Mouse (Mus musculus) CD8-positive naive resting alpha-beta T cell, adult 2 months (primary cell): ENCODE measurements around the gene Ric8a.
"Not testable (repeated sequence)": the region's sequence is repeated elsewhere in the genome, so short reads cannot be mapped to it uniquely, and the experiment has no call there.

Experiments used
- DNase-seq, 2 experiments: peaks; one replicate each; pipeline ENCODE4 v3.0.0; 2022; ENCODE audit warnings: low read depth in 2 of 2, low spot score in 2 of 2

Ric8a gene

DNA sequence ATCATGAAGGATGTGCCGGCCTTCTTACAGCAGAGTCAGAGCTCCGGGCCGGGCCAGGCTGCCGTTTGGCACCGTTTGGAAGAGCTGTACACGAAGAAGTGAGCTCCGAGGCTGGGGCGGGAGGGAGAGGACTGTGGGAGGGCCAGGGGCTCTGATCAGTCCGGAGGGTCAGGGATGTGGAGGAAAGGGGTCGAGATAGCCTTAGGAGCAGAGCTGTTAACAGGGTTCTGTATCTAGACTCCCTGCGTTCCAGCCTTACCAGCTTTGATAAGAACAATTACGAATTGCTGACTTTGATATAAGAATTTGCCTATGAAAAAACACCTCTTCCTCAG is 25.7 kb downstream of the Ric8a start:
- no peak for DNase-seq

GRCm38 (mm10) chr7:140890636-140891035 is 33.9 kb downstream of the Ric8a start:
- not testable (repeated sequence) for DNase-seq

- no peak for DNase-seq
Measured at GRCm38 (mm10) chr7:140894031-140894430, 37.3 kb downstream of the Ric8a start.

DNA sequence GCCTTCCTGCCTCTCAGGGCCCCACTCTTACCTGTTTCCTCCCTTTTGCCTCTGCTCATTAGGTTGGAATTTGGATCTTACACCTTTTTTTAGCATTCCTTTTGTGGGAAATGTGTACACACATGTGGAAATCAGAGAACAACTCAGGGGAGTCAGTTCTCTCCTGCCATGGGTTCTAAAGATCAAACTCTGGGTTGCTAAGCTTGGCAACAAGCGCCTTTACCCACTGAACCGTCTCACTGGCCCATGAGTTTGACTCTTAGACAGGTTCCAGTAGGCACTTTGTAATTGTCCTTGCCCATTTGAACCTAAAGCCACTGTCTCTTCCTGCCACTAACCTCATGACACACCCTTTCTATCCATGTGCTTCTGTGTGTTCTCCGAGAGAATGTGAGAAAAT is 37.9 kb downstream of the Ric8a start:
- DNase-seq: no peak

GRCm38 (mm10) chr7:140897863-140898262 is 41.1 kb downstream of the Ric8a start:
- DNase-seq: no peak

GRCm38 (mm10) chr7:140899121-140899520 is 42.4 kb downstream of the Ric8a start:
- DNase-seq: no peak

DNA sequence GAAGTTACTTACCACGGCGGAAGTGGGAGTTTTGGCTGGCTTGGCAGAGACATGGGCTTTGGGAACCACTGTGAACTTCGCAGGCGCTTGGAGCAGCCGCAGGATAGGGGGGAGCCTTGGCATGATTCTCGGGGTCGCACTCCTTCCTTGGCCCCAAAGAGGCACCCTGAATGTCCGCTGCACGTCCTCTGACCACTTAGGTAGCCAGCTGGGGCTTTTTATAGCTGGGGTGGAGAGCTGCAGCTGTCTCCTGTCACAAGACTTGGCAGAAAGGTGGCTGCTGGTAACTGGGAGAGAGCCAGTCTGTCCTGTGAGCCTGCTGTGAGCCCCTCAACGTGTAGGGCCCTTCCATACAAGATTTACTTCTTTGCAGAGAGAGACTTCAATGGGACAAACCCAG is 43.5 kb downstream of the Ric8a start, which contains the start of gene Cox8b:
Cox8b (minus strand) TSS at position 227 of the 400 bp plus-strand sequence.
- DNase-seq: no peak

- DNase-seq: no peak
Measured at GRCm38 (mm10) chr7:140902036-140902875, 45.5 kb downstream of the Ric8a start.

GRCm38 (mm10) chr7:140903212-140903611 is 46.5 kb downstream of the Ric8a start:
- peak; percentile 65 to 74 for DNase-seq

DNA sequence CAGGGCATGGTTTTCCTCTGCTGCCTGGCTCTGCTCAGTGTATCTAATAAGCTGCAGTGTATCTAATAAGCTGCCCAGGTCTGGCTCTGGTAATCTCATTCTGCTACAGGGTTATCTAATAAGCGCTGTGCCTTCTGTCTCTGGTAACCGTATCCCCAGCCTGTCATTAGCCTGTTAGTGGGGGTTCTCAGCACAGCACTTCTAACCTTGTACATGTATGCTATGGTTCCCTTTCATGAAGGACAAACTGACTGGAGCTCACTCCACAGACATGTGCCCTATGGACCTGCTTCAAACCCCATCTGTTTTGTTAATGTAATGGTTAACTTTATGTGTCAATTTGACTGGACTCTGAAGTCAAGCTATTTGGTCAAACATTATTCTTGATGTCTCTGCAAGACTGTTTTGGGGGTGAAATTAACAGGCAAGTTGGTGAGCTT is 48.9 kb downstream of the Ric8a start:
- no peak for DNase-seq

GRCm38 (mm10) chr7:140907131-140907530 is 50.4 kb downstream of the Ric8a start:
- DNase-seq: no peak

GRCm38 (mm10) chr7:140907697-140908096 is 50.9 kb downstream of the Ric8a start:
- no peak for DNase-seq

DNA sequence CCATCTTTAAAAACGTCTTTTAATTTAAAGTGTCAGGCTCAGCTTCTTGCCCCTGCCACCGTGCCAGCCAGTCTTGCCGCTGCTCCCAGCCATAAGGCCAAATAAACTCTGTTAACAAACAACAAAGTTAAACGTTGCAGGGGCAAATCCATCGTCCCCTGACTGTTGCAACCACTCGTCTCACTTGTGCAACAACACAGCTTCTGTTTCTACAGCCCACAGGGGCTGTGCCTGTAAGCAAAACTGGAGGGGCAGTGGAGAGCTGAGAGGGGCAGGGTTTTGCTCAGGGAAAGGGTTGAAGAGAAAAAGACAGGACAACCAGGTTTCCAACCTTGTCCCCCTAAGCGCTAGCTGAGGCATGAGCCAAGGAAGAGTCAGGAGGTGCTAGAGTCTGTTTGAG is 51.4 kb downstream of the Ric8a start:
- DNase-seq: no peak

DNA sequence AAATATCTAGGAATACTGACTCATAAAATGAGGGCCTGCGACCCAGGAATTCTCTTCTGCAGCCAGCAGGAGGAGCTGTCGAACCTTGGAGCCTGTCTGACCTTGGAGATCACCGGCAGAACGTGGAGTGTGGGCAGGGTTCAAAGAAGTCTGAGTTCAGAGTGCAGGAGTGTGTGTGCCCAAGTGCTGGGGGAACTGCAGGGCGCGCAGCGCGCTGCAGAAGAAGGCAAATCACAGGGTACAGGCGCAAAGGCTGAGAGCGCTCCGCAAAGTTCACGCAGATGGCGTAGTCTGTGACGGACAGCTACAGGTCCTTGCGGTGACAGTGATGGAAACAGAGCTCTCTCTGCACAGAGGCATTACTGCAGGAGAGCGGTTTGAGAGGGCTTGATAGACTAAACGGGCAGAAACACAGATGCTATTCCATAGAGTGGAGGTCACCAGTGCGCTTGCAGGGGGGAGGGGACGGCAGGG is 51.9 kb downstream of the Ric8a start:
- DNase-seq: peak; percentile 52 to 60

DNA sequence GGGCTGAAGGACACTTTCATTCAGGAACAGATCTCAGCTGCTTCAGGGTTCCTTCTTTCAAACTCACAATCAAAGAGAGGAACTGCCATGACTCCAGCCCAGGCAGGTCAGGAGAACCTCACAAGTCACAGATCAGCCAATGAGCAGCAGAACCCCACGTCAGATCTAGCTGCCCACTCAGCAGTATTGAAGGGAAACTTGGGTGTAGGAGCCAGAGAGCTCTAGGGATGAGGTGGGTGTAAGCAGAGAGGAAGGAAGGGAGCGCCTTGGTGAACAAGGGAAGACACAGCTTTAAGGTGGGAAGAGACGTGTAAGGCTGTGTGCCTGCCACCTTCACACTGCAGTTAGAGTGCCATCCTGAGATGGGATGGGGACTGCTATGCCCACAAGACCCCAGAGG is 55.5 kb downstream of the Ric8a start:
- no peak for DNase-seq

- no peak for DNase-seq
Measured at GRCm38 (mm10) chr7:140912846-140913482, 56.2 kb downstream of the Ric8a start.
